Mouse (Mus musculus) stomach, embryonic 14.5 days (tissue): ENCODE results near the gene Hck. TPM values are rescaled to one million over a fixed set of nuclear protein-coding genes. Genes with fewer than 3 reads are reported as not detected.

Source experiments
- ATAC-seq: fragments of 200-750 bp; cut with Nextera tagmentation; 2 replicates; pipeline ENCODE4 v1.8.0; 2017; ENCODE audit warnings: low read depth, moderate TSS enrichment; ENCODE audit not compliant: insufficient number of reproducible peaks, insufficient read depth, low FRiP score
- H3K27ac ChIP-seq: fragments of 300-500 bp; sonication (generic); 2 replicates; pipeline ENCODE4 v1.5.1; 2014; ENCODE audit warnings: mild to moderate bottlenecking, low read length, moderate library complexity, mixed read lengths
- H3K27me3 ChIP-seq: fragments of 300-500 bp; sonication (generic); 2 replicates; pipeline ENCODE4 v1.6.1; 2014; ENCODE audit warnings: low read length, control low read depth, mixed read lengths; ENCODE audit not compliant: control insufficient read depth, insufficient read depth
- H3K36me3 ChIP-seq: fragments of 300-500 bp; sonication (generic); 2 replicates; pipeline ENCODE4 v1.6.1; 2014; ENCODE audit warnings: mild to moderate bottlenecking, control low read depth, low read length, moderate library complexity, mixed read lengths; ENCODE audit not compliant: control insufficient read depth, insufficient read depth
- H3K4me1 ChIP-seq: fragments of 300-500 bp; sonication (generic); 2 replicates; pipeline ENCODE4 v1.6.1; 2014; ENCODE audit warnings: low read length, control low read depth, mixed read lengths; ENCODE audit not compliant: control insufficient read depth, insufficient read depth
- H3K4me2 ChIP-seq: fragments of 300-500 bp; sonication (generic); replicated peaks from 2 replicates; pipeline ENCODE4 v1.6.1; 2014; ENCODE audit warnings: low read depth, low read length, control low read depth
- H3K4me3 ChIP-seq: fragments of 300-500 bp; sonication (generic); 2 replicates; pipeline ENCODE4 v1.5.1; 2014; ENCODE audit warnings: low read depth, low read length, control low read depth
- H3K9ac ChIP-seq: fragments of 300-500 bp; sonication (generic); replicated peaks from 2 replicates; pipeline ENCODE4 v1.6.1; 2014; ENCODE audit warnings: low read depth, mild to moderate bottlenecking, control low read depth, low read length, moderate library complexity, mixed read lengths
- H3K9me3 ChIP-seq: fragments of 300-500 bp; sonication (generic); 2 replicates; pipeline ENCODE4 v1.6.1; 2016; ENCODE audit warnings: low read depth, low read length, control low read depth; ENCODE audit not compliant: control insufficient read depth
- WGBS: fragments of 180-500 bp; shearing (Covaris S2); extraction: QIAGEN DNeasy Blood & Tissue Kit; methylation state at CpG from one replicate; pipeline ENCODE4 v1.1.7; 2014; 5-methylcytosine and 5-hydroxymethylcytosine counted together
- polyA plus RNA-seq: library from polyadenylated mRNA; unstranded; fragments of >200 nt; fragmentation: Nextera tagmentation; extraction: Ambion mirVana; gene quantifications from 2 replicates; pipeline ENCODE4 v1.2.1, GENCODE M21; 2014

The Hck gene
- polyA plus RNA-seq, 1 experiment from 2014 or later, result 4.9 TPM

DNA sequence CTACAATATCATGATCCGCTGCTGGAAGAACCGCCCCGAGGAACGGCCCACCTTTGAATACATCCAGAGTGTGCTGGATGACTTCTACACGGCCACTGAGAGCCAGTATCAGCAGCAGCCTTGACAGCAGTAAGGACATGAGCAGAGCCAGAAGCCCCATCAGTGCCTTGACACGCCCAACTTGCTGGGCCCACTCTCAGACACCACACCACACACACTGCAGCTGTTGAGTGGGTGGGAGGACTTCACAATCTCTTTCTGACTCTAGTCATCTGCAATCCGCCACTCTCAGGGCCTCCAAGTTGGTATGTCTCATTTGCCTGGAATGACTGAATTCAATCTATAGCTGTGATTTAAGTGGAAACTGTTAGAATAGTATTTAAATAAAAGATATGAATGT lies 42.8 kb downstream of the Hck start:
- Histone ChIP-seq H3K9ac (no peak overlapping the region), H3K4me2 (no peak overlapping the region), H3K4me1 (no peaks in the 10 kb centered on the region), H3K4me3 (no peak overlapping the region), H3K36me3 (no peaks in the 10 kb centered on the region), H3K27ac (no peak overlapping the region), H3K27me3 (no peaks in the 10 kb centered on the region), H3K9me3 (no peaks in the 10 kb centered on the region)
- ATAC-seq, result no peak
- 74% methylated on average over 7 of the region's 7 CpGs for WGBS

- ATAC-seq, result no peak
- Histone ChIP-seq H3K4me3 (no peak overlapping the region), H3K4me1 (no peaks in the 10 kb centered on the region), H3K4me2 (no peak overlapping the region), H3K27ac (no peak overlapping the region), H3K9me3 (no peaks in the 10 kb centered on the region), H3K36me3 (no peaks in the 10 kb centered on the region), H3K27me3 (no peaks in the 10 kb centered on the region), H3K9ac (no peak overlapping the region)
- WGBS, result 71% methylated on average over 8 of the region's 8 CpGs
Observed at GRCm38 (mm10) chr2:153151926-153152665, 43.8 kb downstream of the Hck start.

DNA sequence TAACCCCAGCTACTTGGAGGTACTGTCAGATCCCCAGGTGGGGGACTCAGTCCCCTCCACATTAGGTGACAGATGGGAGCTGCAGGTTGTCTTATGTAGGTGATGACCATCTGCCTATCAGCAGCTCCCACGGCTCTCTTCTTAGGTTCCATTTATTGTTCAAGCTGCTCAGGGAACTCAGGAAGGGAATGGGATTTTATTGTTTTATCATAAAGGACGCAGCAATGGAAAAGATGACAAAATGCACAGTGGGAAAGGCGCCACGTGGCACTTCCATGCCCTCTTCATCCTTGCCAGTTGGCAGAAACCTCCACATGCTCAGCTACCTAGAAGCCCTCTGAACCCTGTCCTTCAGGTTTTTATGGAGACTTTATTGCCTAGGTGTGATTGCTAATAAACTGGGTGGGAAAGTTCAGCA lies 44.8 kb downstream of the Hck start:
- Histone ChIP-seq H3K36me3 (no peaks in the 10 kb centered on the region), H3K9me3 (no peaks in the 10 kb centered on the region), H3K4me2 (no peak overlapping the region), H3K4me3 (no peak overlapping the region), H3K27me3 (no peaks in the 10 kb centered on the region), H3K27ac (no peak overlapping the region), H3K4me1 (no peaks in the 10 kb centered on the region), H3K9ac (no peak overlapping the region)
- WGBS, result 76% methylated on average over 4 of the region's 4 CpGs
- no peak for ATAC-seq

- Histone ChIP-seq H3K27me3 (no peaks in the 10 kb centered on the region), H3K9ac (no peak overlapping the region), H3K27ac (no peak overlapping the region), H3K9me3 (no peaks in the 10 kb centered on the region), H3K4me2 (no peak overlapping the region), H3K4me1 (peaks cover 3% of the 10 kb centered on the region; the same call in 1 of the 2 replicates), H3K36me3 (no peaks in the 10 kb centered on the region), H3K4me3 (no peak overlapping the region)
- 81% methylated on average over 2 of the region's 3 CpGs for WGBS
- no peak for ATAC-seq
Observed at GRCm38 (mm10) chr2:153157270-153157669, 49.0 kb downstream of the Hck start.

GRCm38 (mm10) chr2:153160133-153160532 lies 51.9 kb downstream of the Hck start:
- H3K27ac ChIP-seq, result no peak overlapping the region
- no peak for ATAC-seq
- no peaks in the 10 kb centered on the region for H3K27me3 ChIP-seq
- H3K9ac ChIP-seq, result no peak overlapping the region
- peaks cover 10% of the 10 kb centered on the region; the same call in 1 of the 2 replicates for H3K4me1 ChIP-seq
- H3K4me2 ChIP-seq, result no peak overlapping the region
- H3K36me3 ChIP-seq, result peaks cover 2% of the 10 kb centered on the region; the same call in 1 of the 2 replicates
- H3K9me3 ChIP-seq, result no peaks in the 10 kb centered on the region
- WGBS, result 83% methylated on average over 5 of the region's 5 CpGs
- no peak overlapping the region for H3K4me3 ChIP-seq

DNA sequence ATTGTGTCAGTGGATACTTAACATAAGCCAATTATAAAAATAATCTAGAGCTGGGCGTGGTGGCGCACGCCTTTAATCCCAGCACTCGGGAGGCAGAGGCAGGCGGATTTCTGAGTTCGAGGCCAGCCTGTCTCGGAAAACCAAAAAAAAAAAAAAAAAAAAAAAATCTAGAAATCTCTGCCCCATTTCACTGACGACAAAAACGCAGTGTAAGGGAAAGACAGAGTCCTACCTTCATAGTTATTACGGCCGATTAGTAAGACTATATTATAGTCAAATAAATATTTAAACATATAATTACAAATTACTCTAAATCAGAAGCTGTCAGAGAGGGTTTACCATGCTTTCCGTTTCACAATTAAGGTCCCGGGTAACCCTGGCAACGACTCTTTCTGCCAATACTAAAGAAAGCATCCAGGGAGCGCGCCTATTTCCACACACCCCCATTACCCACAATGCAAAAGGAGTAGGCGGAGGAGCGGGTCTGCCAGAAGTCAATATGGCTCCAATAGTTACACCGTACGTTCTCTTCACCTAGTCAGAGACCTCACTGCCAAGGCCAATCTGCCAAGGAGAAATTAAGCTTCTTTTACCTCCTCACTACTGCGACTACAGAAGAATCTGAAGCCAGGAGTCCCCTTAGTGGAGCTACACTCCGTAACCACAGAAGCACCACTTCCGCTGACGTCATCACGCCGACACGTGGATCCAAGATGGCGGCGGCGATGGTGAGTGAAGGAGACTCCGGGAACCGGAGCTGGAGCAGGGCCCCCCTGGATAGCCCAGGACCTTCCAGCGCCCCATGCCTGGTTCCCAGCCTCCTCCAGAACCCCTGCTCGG lies 52.8 kb downstream of the Hck start, which contains the start of gene Tm9sf4:
Gene Tm9sf4, plus strand, starts transcription at position 460 of the 840 bp plus-strand sequence.
- peak; percentile 88 for ATAC-seq
- Histone ChIP-seq H3K9me3 (no peaks in the 10 kb centered on the region), H3K27me3 (no peaks in the 10 kb centered on the region), H3K4me3 (peak within 1 kb of the TSS; percentile 97), H3K36me3 (peaks cover 3% of the 10 kb centered on the region; the same call in 1 of the 2 replicates), H3K9ac (peak within 1 kb of the TSS; percentile 84), H3K27ac (peak within 1 kb of the TSS; percentile 89), H3K4me1 (peaks cover 10% of the 10 kb centered on the region; the same call in 1 of the 2 replicates), H3K4me2 (peak within 1 kb of the TSS; percentile 90)
- WGBS, result 10% methylated on average over 34 of the region's 34 CpGs

DNA sequence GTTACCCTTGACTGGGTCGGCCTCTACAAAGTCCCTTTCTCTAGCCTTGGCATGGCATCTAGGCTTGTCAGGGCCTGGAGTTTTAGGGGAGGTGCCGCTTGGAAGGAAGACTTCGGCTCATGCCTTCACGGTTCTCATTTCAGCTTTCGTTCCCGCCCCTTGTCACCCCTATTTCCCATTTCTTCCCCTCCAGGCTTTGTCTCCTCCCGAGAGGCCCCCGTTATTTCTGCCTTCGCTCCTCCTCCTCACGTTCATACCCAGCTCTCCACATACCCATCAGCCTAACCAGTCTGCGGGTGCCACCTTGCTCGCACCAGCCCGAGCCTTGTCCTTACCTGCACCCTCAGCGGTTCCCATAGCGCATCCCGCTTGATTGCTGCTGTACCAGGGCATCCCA lies 53.4 kb downstream of the Hck start:
- peak overlapping the region; percentile 84 for H3K9ac ChIP-seq
- H3K27ac ChIP-seq, result peak overlapping the region; percentile 89
- H3K36me3 ChIP-seq, result peaks cover 3% of the 10 kb centered on the region; the same call in 1 of the 2 replicates
- H3K27me3 ChIP-seq, result no peaks in the 10 kb centered on the region
- peaks cover 10% of the 10 kb centered on the region; the same call in 1 of the 2 replicates for H3K4me1 ChIP-seq
- peak; percentile 44 for ATAC-seq
- H3K9me3 ChIP-seq, result no peaks in the 10 kb centered on the region
- peak overlapping the region; percentile 97 for H3K4me3 ChIP-seq
- H3K4me2 ChIP-seq, result peak overlapping the region; percentile 90
- under 1% methylated on average over 16 of the region's 16 CpGs for WGBS

GRCm38 (mm10) chr2:153167136-153167535 lies 58.9 kb downstream of the Hck start:
- WGBS, result 75% methylated on average over 6 of the region's 6 CpGs
- Histone ChIP-seq H3K9ac (no peak overlapping the region), H3K4me2 (no peak overlapping the region), H3K27ac (no peak overlapping the region), H3K36me3 (peaks cover 3% of the 10 kb centered on the region; the same call in 1 of the 2 replicates), H3K9me3 (no peaks in the 10 kb centered on the region), H3K4me3 (no peak overlapping the region), H3K4me1 (peaks cover 13% of the 10 kb centered on the region; the same call in 1 of the 2 replicates), H3K27me3 (no peaks in the 10 kb centered on the region)
- ATAC-seq, result no peak
